Mouse (Mus musculus) olfactory bulb, adult 2 months (tissue): Measurements from ENCODE around the gene Actn4.

Experiments
- CTCF ChIP-seq: fragments of 200-500 bp; IDR thresholded peaks from 2 replicates; pipeline ENCODE4 v1.5.1; 2012; ENCODE audit warnings: low read depth, mild to moderate bottlenecking, low read length, moderate library complexity; ENCODE audit not compliant: insufficient read depth
- POLR2A ChIP-seq: fragments of 200-500 bp; IDR thresholded peaks from 2 replicates; pipeline ENCODE4 v1.6.1; 2012; ENCODE audit warnings: mild to moderate bottlenecking, low read depth, low read length, moderate library complexity; ENCODE audit not compliant: insufficient read depth

DNA sequence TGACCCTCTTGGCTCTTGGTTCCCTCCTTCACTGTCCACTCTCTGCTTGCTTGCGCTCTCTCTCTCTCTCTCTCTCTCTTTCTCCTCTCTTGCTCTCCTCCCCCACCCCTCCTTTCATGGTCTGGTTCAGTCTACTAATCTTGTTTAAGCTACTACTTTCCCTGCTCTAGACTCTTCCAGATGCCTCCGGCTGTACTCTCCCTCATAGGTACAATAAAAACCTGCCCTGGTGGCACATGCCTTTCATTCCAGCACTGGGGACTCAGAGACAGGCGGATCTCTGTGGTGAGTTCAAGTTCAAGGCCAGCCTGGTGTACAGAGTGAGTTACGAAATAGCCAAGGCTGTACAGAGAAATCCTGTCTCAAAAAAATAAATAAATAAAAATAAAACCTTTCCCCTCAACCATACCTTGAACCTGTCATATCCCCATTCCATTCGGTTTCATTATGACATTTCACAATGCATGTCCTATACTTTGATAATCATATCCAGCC lies 3.3 kb upstream of the Actn4 start:
- TF ChIP-seq CTCF (no peak), POLR2A (no peak)
